Mouse (Mus musculus) cerebellum, postnatal 25 days (tissue): Measurements from ENCODE around the gene Cst7.
"Not testable (repeated sequence)": the region's sequence is repeated elsewhere in the genome, so short reads cannot be mapped to it uniquely, and the experiment has no call there.

Source experiments
- DNase-seq, 2 experiments: peaks; one replicate each; pipeline ENCODE4 v3.0.0; 2021; ENCODE audit warnings: mixed read lengths in 2 of 2

Cst7 gene

DNA sequence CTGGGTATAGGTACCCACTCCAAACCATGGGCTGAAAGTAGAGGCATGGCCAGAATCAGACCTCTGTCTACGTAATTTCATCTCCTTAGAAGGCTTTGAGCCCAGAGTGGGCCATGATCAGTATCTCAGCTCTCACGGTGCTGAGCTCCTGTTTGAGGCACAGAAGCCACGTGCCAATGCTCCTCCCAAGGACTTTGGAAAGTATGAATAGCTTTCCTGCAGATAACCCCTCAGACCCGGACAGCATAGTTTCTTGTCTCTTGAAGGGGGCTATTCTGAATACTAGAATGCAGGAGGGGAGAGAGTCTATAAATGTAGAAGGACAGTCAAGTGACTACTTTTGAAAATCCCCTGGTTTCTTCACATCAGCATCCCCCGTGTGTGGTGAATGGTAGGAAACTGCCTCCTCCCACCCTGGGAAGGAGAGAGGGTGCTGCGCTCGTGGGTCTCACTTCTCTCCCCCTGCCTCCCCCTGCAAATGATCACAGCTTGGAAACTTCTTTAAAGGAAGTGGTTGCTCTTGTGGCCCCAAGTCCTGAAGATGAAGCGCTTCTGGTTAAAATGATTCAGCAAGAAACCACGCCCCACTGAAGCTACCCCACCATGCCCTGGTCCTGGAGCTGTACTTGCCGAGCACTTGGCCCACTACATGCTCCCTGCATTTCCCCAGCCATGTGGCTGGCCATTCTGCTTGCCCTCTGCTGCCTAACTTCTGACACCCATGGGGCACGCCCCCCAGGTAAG, at the start of gene Cst7:
Cst7 (plus strand) TSS at position 569 of the 744 bp plus-strand sequence.
- DNase-seq = no peak

DNA sequence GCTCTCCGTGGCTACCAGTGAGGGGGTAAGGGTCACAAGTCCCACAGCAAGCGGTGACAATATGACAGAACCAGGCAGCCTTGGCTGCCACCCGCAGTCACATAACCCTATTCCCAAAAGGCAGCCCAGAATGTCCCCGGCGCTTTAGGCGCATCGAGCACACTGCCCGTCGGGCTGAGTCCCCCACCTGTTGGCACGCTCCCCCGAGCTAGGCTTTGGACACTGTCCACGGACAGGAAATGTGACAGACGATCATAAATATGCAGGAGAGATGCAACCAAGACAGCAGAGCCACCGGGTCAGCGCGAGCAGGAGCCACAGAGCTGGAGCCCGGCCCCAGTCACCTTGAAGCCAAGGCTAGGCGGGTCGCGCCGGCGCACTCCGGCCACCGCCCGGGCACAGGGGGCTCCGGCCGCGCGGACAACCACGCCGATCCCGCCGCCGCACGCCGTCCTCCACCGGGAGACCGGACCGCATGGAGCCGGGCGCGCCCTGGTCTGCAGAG, 44.5 kb upstream of the Cst7 start:
- DNase-seq = no peak

- not testable (repeated sequence) for DNase-seq
Measured at GRCm38 (mm10) chr2:150549576-150549975, 20.6 kb upstream of the Cst7 start.

DNA sequence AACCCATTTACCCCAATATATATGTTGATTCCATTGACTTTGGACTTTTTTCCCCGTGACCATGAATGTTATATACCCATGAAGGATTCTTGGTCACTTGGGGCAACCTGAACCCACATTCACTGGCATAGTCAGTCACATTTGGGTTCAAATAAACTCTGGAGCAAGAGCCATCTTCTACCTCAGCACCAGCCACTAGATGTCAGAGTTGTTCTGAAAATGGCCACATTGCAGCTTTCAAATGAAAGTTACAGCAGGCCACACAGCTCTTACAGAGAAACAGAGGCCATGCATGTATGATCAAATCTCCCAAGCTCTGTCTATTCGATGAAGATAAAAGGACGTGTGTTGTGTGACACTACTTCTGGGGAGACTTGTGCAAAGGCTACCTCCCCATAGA, 11.6 kb upstream of the Cst7 start:
- DNase-seq = peak in 1 of 2 experiments; percentile 23

GRCm38 (mm10) chr2:150567051-150567450, 3.2 kb upstream of the Cst7 start:
- DNase-seq = peak; percentile 35 to 68

DNA sequence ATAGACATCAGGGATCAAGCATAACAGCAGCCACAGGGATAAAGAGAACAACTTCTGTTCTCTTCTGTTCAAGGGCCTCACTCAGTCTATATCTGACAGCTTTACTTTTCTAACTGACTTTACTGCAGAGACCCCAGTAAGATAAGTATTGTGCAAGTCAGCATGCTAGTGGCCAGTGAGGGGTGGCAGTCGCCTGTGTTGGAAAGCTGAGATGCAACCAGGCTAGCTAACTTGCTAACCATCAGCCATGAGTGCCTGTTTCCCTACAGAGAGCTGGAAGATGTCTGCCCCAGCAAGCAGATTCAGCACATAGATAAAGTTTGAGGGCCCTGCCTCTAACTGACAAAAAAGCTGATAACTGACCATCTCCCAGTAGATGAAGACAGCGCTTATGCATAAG, 546 bp downstream of the Cst7 start:
- no peak for DNase-seq

GRCm38 (mm10) chr2:150572463-150572862, 2.2 kb downstream of the Cst7 start:
- no peak for DNase-seq

- no peak for DNase-seq
Measured at GRCm38 (mm10) chr2:150576256-150576655, 6.0 kb downstream of the Cst7 start.

DNA sequence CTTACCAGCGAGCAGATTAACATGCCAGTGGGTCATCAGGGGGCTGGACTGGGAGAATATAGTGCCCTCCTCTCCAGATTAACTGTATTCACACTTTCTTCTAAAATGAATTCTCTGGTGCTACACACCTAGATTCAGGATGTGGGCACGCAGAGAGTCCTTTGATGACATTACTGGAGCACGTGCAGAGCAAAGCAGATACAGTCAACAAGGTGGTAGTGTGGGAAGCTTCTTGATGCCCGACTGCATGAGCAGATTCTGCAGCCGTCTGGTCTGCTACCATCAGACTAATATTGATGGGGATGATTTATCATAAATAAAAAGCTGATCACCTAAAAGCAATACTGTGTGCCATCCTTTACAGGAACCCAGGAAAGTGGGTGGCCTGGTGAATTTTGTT, 8.4 kb downstream of the Cst7 start:
- no peak for DNase-seq

DNA sequence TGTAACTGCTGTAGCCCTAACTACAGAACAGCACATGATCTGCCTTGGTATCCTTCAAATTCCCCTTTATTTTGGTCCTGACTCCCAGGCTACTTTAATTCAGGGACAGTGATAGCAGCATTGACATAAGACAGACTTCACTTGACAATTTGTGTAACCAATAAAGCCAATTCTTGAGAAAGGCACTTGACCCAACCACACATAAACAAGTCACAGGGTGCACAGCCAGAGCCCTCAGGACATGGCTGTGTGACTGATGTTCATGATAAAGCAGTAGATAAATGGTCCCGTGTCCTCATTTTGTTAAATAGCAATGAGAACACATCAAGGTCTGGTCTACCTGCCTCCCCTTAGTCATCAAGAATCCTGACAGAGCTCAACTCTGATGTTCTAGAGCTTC, 9.4 kb downstream of the Cst7 start:
- DNase-seq = no peak

DNA sequence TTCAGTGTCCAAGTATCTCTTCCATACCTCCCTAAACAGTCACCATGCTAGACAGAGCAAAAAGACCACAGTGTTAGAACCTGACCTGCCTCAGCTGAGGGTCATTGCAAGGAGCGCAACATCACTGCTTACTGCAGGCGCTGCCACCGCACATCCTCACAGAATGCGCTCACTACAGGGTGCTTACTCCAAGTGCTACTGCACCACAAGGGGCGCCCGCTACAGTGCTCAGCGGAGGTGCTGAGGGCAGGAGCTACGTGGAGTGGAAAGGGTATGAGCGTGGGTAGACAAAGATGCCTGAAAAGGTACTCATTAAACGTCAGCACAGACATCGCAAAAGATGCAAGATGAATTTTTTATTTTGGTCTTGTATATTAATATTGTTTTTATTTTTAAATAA, 18.9 kb downstream of the Cst7 start:
- DNase-seq = no peak

GRCm38 (mm10) chr2:150595411-150596190, 25.4 kb downstream of the Cst7 start:
- DNase-seq = no peak

- no peak for DNase-seq
Measured at GRCm38 (mm10) chr2:150600263-150600662, 30.0 kb downstream of the Cst7 start.

GRCm38 (mm10) chr2:150602166-150602565, 32.0 kb downstream of the Cst7 start:
- DNase-seq = peak; percentile 27 to 49

DNA sequence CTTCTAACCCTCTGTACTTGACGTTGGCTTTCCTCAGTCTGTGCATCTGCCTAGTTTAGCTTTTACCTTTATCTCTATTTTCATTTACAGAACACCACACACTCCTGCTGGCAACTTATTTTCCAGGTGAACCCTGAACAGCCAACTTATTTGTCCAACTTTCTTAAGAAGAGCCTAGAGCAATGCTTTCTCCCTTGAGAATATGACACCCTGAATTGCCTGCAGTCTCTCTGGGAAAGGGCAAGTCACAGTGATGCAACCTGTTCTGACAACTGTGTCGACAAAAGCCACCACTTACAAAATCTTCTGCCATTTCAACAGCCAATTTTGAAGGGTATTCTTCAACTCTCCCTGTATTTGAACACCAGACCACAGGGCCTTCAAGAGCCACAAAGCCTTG, 34.6 kb downstream of the Cst7 start:
- DNase-seq = no peak

DNA sequence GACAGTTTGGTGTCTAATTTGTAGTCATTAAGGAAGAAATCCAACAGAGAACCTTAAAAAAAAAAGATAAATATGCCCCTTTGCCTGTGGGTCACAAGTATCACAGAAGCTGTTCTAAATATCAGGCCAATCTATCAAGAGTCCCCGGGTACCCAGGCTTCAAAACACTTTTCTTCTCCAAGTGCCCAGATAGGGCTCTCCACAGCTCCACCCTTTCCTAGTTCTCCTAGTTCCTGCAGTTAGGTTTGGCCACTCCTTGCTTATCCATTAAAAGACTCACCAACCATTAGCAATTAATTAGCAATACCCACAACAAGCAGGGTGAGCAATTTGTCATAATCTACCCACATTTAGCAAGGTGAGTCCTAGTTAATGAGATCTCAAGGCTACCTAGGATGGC, 36.9 kb downstream of the Cst7 start:
- DNase-seq = no peak

DNA sequence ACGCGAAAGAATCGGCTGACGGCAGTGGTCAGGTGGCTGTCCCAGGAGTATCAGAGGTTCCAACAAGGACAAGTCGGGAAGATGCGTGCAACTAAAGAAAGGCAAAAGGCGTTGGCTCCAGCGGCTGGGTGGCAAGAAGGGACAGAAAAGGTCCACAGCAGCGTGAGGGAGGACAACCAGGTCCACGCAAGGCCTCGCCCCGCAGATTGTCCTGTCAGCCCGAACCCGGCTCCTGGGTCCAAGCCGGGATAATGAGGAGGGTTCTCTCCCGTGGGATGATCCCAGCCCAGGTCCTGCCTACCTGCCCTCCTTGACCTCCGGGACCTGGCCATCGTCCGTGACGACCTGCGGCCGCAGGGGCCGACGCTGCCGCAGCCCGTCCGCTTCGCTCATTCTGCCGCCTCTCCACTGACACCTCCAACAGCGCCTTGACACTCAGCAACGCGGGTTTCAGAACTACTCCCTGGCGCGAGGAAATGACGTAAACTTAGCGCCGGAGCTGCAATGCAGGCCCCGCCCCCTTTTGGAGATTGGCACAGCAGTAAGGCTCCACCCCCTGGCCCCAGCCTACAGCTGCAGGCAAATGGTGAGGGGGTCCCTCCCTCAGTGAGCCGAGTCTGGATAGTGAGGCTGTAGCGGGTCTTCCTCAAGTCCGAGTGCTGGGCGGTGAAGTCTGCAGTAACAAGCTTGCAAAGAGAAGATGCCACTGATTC, 38.0 kb downstream of the Cst7 start, which contains the start of gene Apmap:
Apmap (minus strand) TSS at position 481 of the 713 bp plus-strand sequence.
- DNase-seq = peak; percentile 97 to 99

- peak; percentile 47 to 73 for DNase-seq
Measured at GRCm38 (mm10) chr2:150608872-150609560, 38.8 kb downstream of the Cst7 start.

DNA sequence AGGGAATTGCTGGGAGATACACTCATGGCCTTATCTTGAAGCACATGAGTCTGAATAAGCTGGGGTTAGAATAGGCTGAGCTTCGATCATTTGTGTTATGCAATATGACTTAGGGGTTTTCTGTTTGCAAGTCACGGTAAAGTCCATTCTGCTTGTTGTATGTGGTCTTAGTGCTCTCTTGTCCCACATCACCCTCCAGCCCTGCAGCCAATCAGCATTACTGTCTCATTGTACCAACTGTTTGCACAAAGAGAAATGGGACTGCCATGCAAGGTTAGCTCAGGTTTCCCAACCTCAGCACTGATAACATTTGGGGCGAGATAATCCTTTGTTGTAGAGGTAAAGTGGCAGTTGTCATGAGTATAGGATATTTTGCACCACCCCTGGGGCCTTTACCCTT, 39.9 kb downstream of the Cst7 start:
- no peak for DNase-seq

DNA sequence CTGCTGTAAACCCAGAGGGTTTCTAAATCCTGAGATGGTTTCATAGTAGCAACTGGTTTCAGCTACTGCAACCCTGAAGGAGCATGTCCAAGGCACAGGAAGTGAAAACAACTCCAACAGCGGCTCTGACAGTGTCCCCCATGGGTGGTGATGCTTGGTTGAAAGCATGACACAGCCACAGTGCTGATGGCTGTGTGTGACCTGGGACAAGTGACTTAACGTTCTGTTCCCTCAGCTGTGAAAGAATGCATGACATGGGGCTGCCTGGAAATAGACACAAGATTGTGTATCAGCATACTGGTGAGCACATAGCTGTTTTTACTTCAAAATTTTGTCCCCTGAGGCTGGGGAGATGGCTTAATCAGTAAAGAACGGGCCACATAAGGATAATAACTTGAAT, 51.5 kb downstream of the Cst7 start:
- DNase-seq = no peak

GRCm38 (mm10) chr2:150623957-150624356, 53.7 kb downstream of the Cst7 start:
- no peak for DNase-seq

GRCm38 (mm10) chr2:150624926-150625325, 54.7 kb downstream of the Cst7 start:
- DNase-seq = no peak

GRCm38 (mm10) chr2:150627140-150627539, 56.9 kb downstream of the Cst7 start:
- DNase-seq = no peak
